Mouse (Mus musculus): ENCODE data around the gene Arl8a. TPM values are rescaled to one million over a fixed set of nuclear protein-coding genes. Genes with fewer than 3 reads are reported as not detected.
"Not testable (repeated sequence)": the region's sequence is repeated elsewhere in the genome, so short reads cannot be mapped to it uniquely, and the experiment has no call there.

Gene Arl8a
- 331 and 336 TPM in 2 replicates for polyA plus RNA-seq (2015; fragmentation: Nextera tagmentation; extraction: Ambion mirVana)

GRCm38 (mm10) chr1:135146077-135146945 lies at the start of gene Arl8a:
TSS of gene Arl8a (plus strand) at chr1:135146824.
- under 1% methylated on average over 66 of the region's 78 CpGs for WGBS
- peaks cover 14% of the 10 kb centered on the region; the same call in 1 of the 2 replicates for H3K27me3 ChIP-seq

GRCm38 (mm10) chr1:135097441-135097840 lies 49.2 kb upstream of the Arl8a start:
- Histone ChIP-seq H3K27me3 (peaks cover 25% of the 10 kb centered on the region), H3K4me1 (replicated peaks) (peaks cover 10% of the 10 kb centered on the region; the same call in 1 of the 2 replicates), H3K36me3 (no peaks in the 10 kb centered on the region), H3K4me2 (no peak overlapping the region), H3K27ac (replicated peaks) (no peak overlapping the region), H3K9me3 (no peaks in the 10 kb centered on the region), H3K9ac (no peak overlapping the region), H3K4me3 (no peak overlapping the region)
- WGBS = 92% methylated on average over 6 of the region's 6 CpGs
- ATAC-seq (ENCODE audit: low read depth) = no peak

More at GRCm38 (mm10) chr1:135146077-135146945, at the start of gene Arl8a:
- H3K4me2 ChIP-seq = peak within 1 kb of the TSS; percentile 81
- peak within 1 kb of the TSS; percentile 99 for H3K9ac ChIP-seq
- H3K4me1 ChIP-seq (replicated peaks) = peaks cover 41% of the 10 kb centered on the region
- peak; percentile 85 for ATAC-seq (ENCODE audit: low read depth)
- H3K4me3 ChIP-seq = peak within 1 kb of the TSS; percentile 99
- peaks cover 4% of the 10 kb centered on the region for H3K36me3 ChIP-seq
- no peaks in the 10 kb centered on the region for H3K9me3 ChIP-seq
- peak within 1 kb of the TSS; percentile 98 for H3K27ac ChIP-seq (replicated peaks)

GRCm38 (mm10) chr1:135098441-135098840 lies 48.2 kb upstream of the Arl8a start:
- Histone ChIP-seq H3K36me3 (no peaks in the 10 kb centered on the region), H3K4me3 (no peak overlapping the region), H3K4me1 (replicated peaks) (peaks cover 10% of the 10 kb centered on the region; the same call in 1 of the 2 replicates), H3K9ac (no peak overlapping the region), H3K4me2 (no peak overlapping the region), H3K27me3 (peaks cover 35% of the 10 kb centered on the region), H3K9me3 (no peaks in the 10 kb centered on the region), H3K27ac (replicated peaks) (no peak overlapping the region)
- 85% methylated on average over 7 of the region's 7 CpGs for WGBS
- ATAC-seq (ENCODE audit: low read depth) = no peak

GRCm38 (mm10) chr1:135100400-135100799 lies 46.2 kb upstream of the Arl8a start:
- 67% methylated on average over 7 of the region's 7 CpGs for WGBS
- no peak overlapping the region for H3K27ac ChIP-seq (replicated peaks)
- H3K9ac ChIP-seq = no peak overlapping the region
- peaks cover 54% of the 10 kb centered on the region for H3K27me3 ChIP-seq
- no peak for ATAC-seq (ENCODE audit: low read depth)
- H3K4me1 ChIP-seq (replicated peaks) = peaks cover 19% of the 10 kb centered on the region
- no peak overlapping the region for H3K4me2 ChIP-seq
- no peaks in the 10 kb centered on the region for H3K36me3 ChIP-seq
- H3K9me3 ChIP-seq = no peaks in the 10 kb centered on the region
- H3K4me3 ChIP-seq = no peak overlapping the region

- ATAC-seq (ENCODE audit: low read depth) = no peak; the same call in 1 of the 2 replicates
- Histone ChIP-seq H3K27me3 (peaks cover 72% of the 10 kb centered on the region), H3K4me3 (peak within 1 kb of the TSS; percentile 38), H3K36me3 (no peaks in the 10 kb centered on the region), H3K4me2 (peak within 1 kb of the TSS; percentile 63), H3K4me1 (replicated peaks) (peaks cover 20% of the 10 kb centered on the region), H3K9ac (peak within 1 kb of the TSS; percentile 53), H3K9me3 (no peaks in the 10 kb centered on the region), H3K27ac (replicated peaks) (no peak within 1 kb of the TSS)
- 0% methylated on average over 39 of the region's 40 CpGs for WGBS
Measured at GRCm38 (mm10) chr1:135105124-135105523, 41.5 kb upstream of the Arl8a start, which contains the start of gene Lgr6. TSS of gene Lgr6 (minus strand) at chr1:135105276.

GRCm38 (mm10) chr1:135105951-135106350 lies 40.7 kb upstream of the Arl8a start:
- H3K4me2 ChIP-seq = peak overlapping the region; percentile 63; the same call in 1 of the 2 replicates
- peaks cover 64% of the 10 kb centered on the region for H3K27me3 ChIP-seq
- ATAC-seq (ENCODE audit: low read depth) = no peak

GRCm38 (mm10) chr1:135108611-135109010 lies 38.0 kb upstream of the Arl8a start:
- WGBS = 38% methylated on average over 6 of the region's 6 CpGs
- no peak overlapping the region for H3K9ac ChIP-seq
- H3K27me3 ChIP-seq = peaks cover 37% of the 10 kb centered on the region

More at GRCm38 (mm10) chr1:135105951-135106350, 40.7 kb upstream of the Arl8a start:
- Histone ChIP-seq H3K9ac (no peak overlapping the region), H3K4me3 (no peak overlapping the region), H3K36me3 (no peaks in the 10 kb centered on the region), H3K9me3 (no peaks in the 10 kb centered on the region), H3K4me1 (replicated peaks) (peaks cover 16% of the 10 kb centered on the region), H3K27ac (replicated peaks) (no peak overlapping the region)
- 5% methylated on average over 8 of the region's 8 CpGs for WGBS

GRCm38 (mm10) chr1:135110075-135110474 lies 36.5 kb upstream of the Arl8a start:
- Histone ChIP-seq H3K4me2 (no peak overlapping the region), H3K27me3 (peaks cover 23% of the 10 kb centered on the region), H3K9me3 (no peaks in the 10 kb centered on the region), H3K27ac (replicated peaks) (no peak overlapping the region), H3K36me3 (no peaks in the 10 kb centered on the region), H3K9ac (no peak overlapping the region), H3K4me3 (no peak overlapping the region), H3K4me1 (replicated peaks) (peaks cover 17% of the 10 kb centered on the region)
- 21% methylated on average over 6 of the region's 6 CpGs for WGBS
- no peak for ATAC-seq (ENCODE audit: low read depth)

More at GRCm38 (mm10) chr1:135108611-135109010, 38.0 kb upstream of the Arl8a start:
- no peak overlapping the region for H3K4me2 ChIP-seq
- H3K4me1 ChIP-seq (replicated peaks) = peaks cover 22% of the 10 kb centered on the region
- no peaks in the 10 kb centered on the region for H3K9me3 ChIP-seq
- no peaks in the 10 kb centered on the region for H3K36me3 ChIP-seq
- H3K27ac ChIP-seq (replicated peaks) = no peak overlapping the region
- H3K4me3 ChIP-seq = no peak overlapping the region
- no peak for ATAC-seq (ENCODE audit: low read depth)

- not testable (repeated sequence) for H3K36me3 ChIP-seq; H3K4me2 ChIP-seq; H3K4me1 ChIP-seq (replicated peaks); H3K9me3 ChIP-seq; ATAC-seq (ENCODE audit: low read depth); H3K4me3 ChIP-seq; H3K9ac ChIP-seq; H3K27ac ChIP-seq (replicated peaks)
- H3K27me3 ChIP-seq = peaks cover 11% of the 10 kb centered on the region
- WGBS = 59% methylated on average over 4 of the region's 5 CpGs
Measured at GRCm38 (mm10) chr1:135111271-135111670, 35.4 kb upstream of the Arl8a start.

- ATAC-seq (ENCODE audit: low read depth) = no peak
- Histone ChIP-seq H3K4me3 (no peak overlapping the region), H3K36me3 (no peaks in the 10 kb centered on the region), H3K4me1 (replicated peaks) (peaks cover 6% of the 10 kb centered on the region; the same call in 1 of the 2 replicates), H3K27me3 (no peaks in the 10 kb centered on the region), H3K9ac (no peak overlapping the region), H3K4me2 (no peak overlapping the region), H3K9me3 (no peaks in the 10 kb centered on the region), H3K27ac (replicated peaks) (no peak overlapping the region)
- 11% methylated on average over 8 of the region's 8 CpGs for WGBS
Measured at GRCm38 (mm10) chr1:135112661-135113060, 34.0 kb upstream of the Arl8a start.

- no peaks in the 10 kb centered on the region for H3K9me3 ChIP-seq
- H3K27ac ChIP-seq (replicated peaks) = no peak overlapping the region
- peaks cover 13% of the 10 kb centered on the region; the same call in 1 of the 2 replicates for H3K27me3 ChIP-seq
- peaks cover 17% of the 10 kb centered on the region; the same call in 1 of the 2 replicates for H3K4me1 ChIP-seq (replicated peaks)
- H3K4me3 ChIP-seq = no peak overlapping the region
- no peaks in the 10 kb centered on the region for H3K36me3 ChIP-seq
- no peak for ATAC-seq (ENCODE audit: low read depth)
- no peak overlapping the region for H3K4me2 ChIP-seq
- H3K9ac ChIP-seq = no peak overlapping the region
- 91% methylated on average over 8 of the region's 8 CpGs for WGBS
Measured at GRCm38 (mm10) chr1:135124573-135125363, 21.9 kb upstream of the Arl8a start.

Measured in neural tube, embryonic 13.5 days (tissue).